Mouse (Mus musculus) neural tube, embryonic 12.5 days (tissue): ENCODE results near the gene Nmi. TPM values are rescaled to one million over a fixed set of nuclear protein-coding genes. Genes with fewer than 3 reads are reported as not detected.

ENCODE experiments used
- ATAC-seq: fragments of 200-750 bp; cut with Nextera tagmentation; 2 replicates; pipeline ENCODE4 v1.8.0; 2017; ENCODE audit warnings: low read depth, mild to moderate bottlenecking, moderate TSS enrichment, moderate library complexity; ENCODE audit not compliant: low FRiP score
- H3K27ac ChIP-seq: fragments of 300-500 bp; sonication (generic); 2 replicates; pipeline ENCODE4 v1.5.1; 2016
- H3K27me3 ChIP-seq: fragments of 300-500 bp; sonication (generic); replicated peaks from 2 replicates; pipeline ENCODE4 v1.6.1; 2016; ENCODE audit warnings: mild to moderate bottlenecking
- H3K36me3 ChIP-seq: fragments of 300-500 bp; sonication (generic); 2 replicates; pipeline ENCODE4 v1.6.1; 2016; ENCODE audit warnings: mild to moderate bottlenecking
- H3K4me1 ChIP-seq: fragments of 300-500 bp; sonication (generic); 2 replicates; pipeline ENCODE4 v1.6.1; 2016
- H3K4me2 ChIP-seq: fragments of 300-500 bp; sonication (generic); replicated peaks from 2 replicates; pipeline ENCODE4 v1.6.1; 2016; ENCODE audit warnings: mild to moderate bottlenecking
- H3K4me3 ChIP-seq: fragments of 300-500 bp; sonication (generic); 2 replicates; pipeline ENCODE4 v1.5.1; 2016
- H3K9ac ChIP-seq: fragments of 300-500 bp; sonication (generic); 2 replicates; pipeline ENCODE4 v1.6.1; 2016; ENCODE audit warnings: mild to moderate bottlenecking
- H3K9me3 ChIP-seq: fragments of 300-500 bp; sonication (generic); 2 replicates; pipeline ENCODE4 v1.6.1; 2016; ENCODE audit warnings: mild to moderate bottlenecking
- WGBS: fragments of 180-500 bp; shearing (Covaris S2); methylation state at CpG from one replicate; pipeline ENCODE4 v1.1.7; 2016; 5-methylcytosine and 5-hydroxymethylcytosine counted together
- polyA plus RNA-seq: library from polyadenylated mRNA; unstranded; fragments of >200 nt; fragmentation: Nextera tagmentation; extraction: Ambion mirVana; gene quantifications from 2 replicates; pipeline ENCODE4 v1.2.1, GENCODE M21; 2016

Nmi gene
- polyA plus RNA-seq, 1 experiment from 2014 or later, result 7.3 TPM

- H3K4me1 ChIP-seq, result peaks cover 12% of the 10 kb centered on the region
- no peak overlapping the region for H3K27ac ChIP-seq
- H3K4me2 ChIP-seq, result no peak overlapping the region
- H3K9me3 ChIP-seq, result no peaks in the 10 kb centered on the region
- 74% methylated on average over 6 of the region's 6 CpGs for WGBS
- no peaks in the 10 kb centered on the region for H3K36me3 ChIP-seq
- H3K4me3 ChIP-seq, result no peak overlapping the region
- no peaks in the 10 kb centered on the region for H3K27me3 ChIP-seq
- no peak overlapping the region for H3K9ac ChIP-seq
- ATAC-seq, result no peak
These were observed 36.3 kb downstream of the Nmi start for GRCm38 (mm10) chr2:51937004-51937403.

- Histone ChIP-seq H3K4me3 (no peak overlapping the region), H3K36me3 (no peaks in the 10 kb centered on the region), H3K4me1 (peaks cover 12% of the 10 kb centered on the region), H3K27ac (no peak overlapping the region), H3K9me3 (no peaks in the 10 kb centered on the region), H3K4me2 (no peak overlapping the region), H3K27me3 (no peaks in the 10 kb centered on the region), H3K9ac (no peak overlapping the region)
- ATAC-seq, result no peak
- WGBS, result 87% methylated on average over 3 of the region's 3 CpGs
These were observed 36.7 kb downstream of the Nmi start for GRCm38 (mm10) chr2:51936585-51936984.

- WGBS, result 93% methylated on average over 7 of the region's 7 CpGs
- no peak for ATAC-seq
- Histone ChIP-seq H3K27ac (no peak overlapping the region), H3K4me2 (no peak overlapping the region), H3K9me3 (no peaks in the 10 kb centered on the region), H3K36me3 (no peaks in the 10 kb centered on the region), H3K4me3 (no peak overlapping the region), H3K4me1 (peaks cover 12% of the 10 kb centered on the region), H3K27me3 (no peaks in the 10 kb centered on the region), H3K9ac (no peak overlapping the region)
These were observed 37.4 kb downstream of the Nmi start for GRCm38 (mm10) chr2:51935921-51936320.

- Histone ChIP-seq H3K4me3 (peak within 1 kb of the TSS; percentile 44), H3K27ac (no peak within 1 kb of the TSS), H3K27me3 (no peaks in the 10 kb centered on the region), H3K36me3 (no peaks in the 10 kb centered on the region), H3K9ac (peak within 1 kb of the TSS; percentile 56), H3K4me2 (peak within 1 kb of the TSS; percentile 83), H3K9me3 (no peaks in the 10 kb centered on the region), H3K4me1 (peaks cover 12% of the 10 kb centered on the region)
- WGBS, result 1% methylated on average over 48 of the region's 48 CpGs
- ATAC-seq, result peak; percentile 91
These were observed 38.5 kb downstream of the Nmi start, which contains the start of gene Rbm43 for GRCm38 (mm10) chr2:51934574-51935334. Gene Rbm43 (minus strand): TSS chr2:51935163.

GRCm38 (mm10) chr2:51933341-51934134 is 39.8 kb downstream of the Nmi start:
- Histone ChIP-seq H3K4me2 (no peak overlapping the region), H3K27me3 (no peaks in the 10 kb centered on the region), H3K27ac (no peak overlapping the region), H3K9ac (no peak overlapping the region), H3K9me3 (no peaks in the 10 kb centered on the region), H3K4me3 (no peak overlapping the region), H3K4me1 (peaks cover 12% of the 10 kb centered on the region), H3K36me3 (no peaks in the 10 kb centered on the region)
- 58% methylated on average over 12 of the region's 12 CpGs for WGBS
- no peak for ATAC-seq

- no peaks in the 10 kb centered on the region for H3K27me3 ChIP-seq
- peaks cover 12% of the 10 kb centered on the region for H3K4me1 ChIP-seq
- no peaks in the 10 kb centered on the region for H3K9me3 ChIP-seq
- H3K27ac ChIP-seq, result no peak overlapping the region
- H3K9ac ChIP-seq, result no peak overlapping the region
- no peaks in the 10 kb centered on the region for H3K36me3 ChIP-seq
- H3K4me3 ChIP-seq, result no peak overlapping the region
- no peak overlapping the region for H3K4me2 ChIP-seq
- WGBS, result 90% methylated on average over 7 of the region's 7 CpGs
- no peak for ATAC-seq
These were observed 42.1 kb downstream of the Nmi start for GRCm38 (mm10) chr2:51931241-51931640.

GRCm38 (mm10) chr2:51914944-51915680 is 58.2 kb downstream of the Nmi start:
- Histone ChIP-seq H3K4me3 (no peak overlapping the region), H3K27ac (no peak overlapping the region), H3K9me3 (no peaks in the 10 kb centered on the region), H3K36me3 (no peaks in the 10 kb centered on the region), H3K4me1 (no peaks in the 10 kb centered on the region; the same call in 1 of the 2 replicates), H3K4me2 (no peak overlapping the region), H3K27me3 (no peaks in the 10 kb centered on the region), H3K9ac (no peak overlapping the region)
- ATAC-seq, result peak; percentile 88
- WGBS, result 6% methylated on average over 5 of the region's 5 CpGs

GRCm38 (mm10) chr2:51914532-51914931 is 58.8 kb downstream of the Nmi start:
- Histone ChIP-seq H3K9ac (no peak overlapping the region), H3K4me1 (no peaks in the 10 kb centered on the region; the same call in 1 of the 2 replicates), H3K27me3 (no peaks in the 10 kb centered on the region), H3K9me3 (no peaks in the 10 kb centered on the region), H3K4me2 (no peak overlapping the region), H3K27ac (no peak overlapping the region), H3K36me3 (no peaks in the 10 kb centered on the region), H3K4me3 (no peak overlapping the region)
- WGBS, result 58% methylated on average over 7 of the region's 7 CpGs
- no peak for ATAC-seq

- no peak overlapping the region for H3K4me3 ChIP-seq
- H3K4me1 ChIP-seq, result no peaks in the 10 kb centered on the region; the same call in 1 of the 2 replicates
- no peaks in the 10 kb centered on the region for H3K36me3 ChIP-seq
- H3K4me2 ChIP-seq, result no peak overlapping the region
- no peak overlapping the region for H3K27ac ChIP-seq
- WGBS, result 48% methylated on average over 6 of the region's 6 CpGs
- H3K9me3 ChIP-seq, result no peaks in the 10 kb centered on the region
- no peak overlapping the region for H3K9ac ChIP-seq
- H3K27me3 ChIP-seq, result no peaks in the 10 kb centered on the region
- ATAC-seq, result no peak
These were observed 60.6 kb downstream of the Nmi start for GRCm38 (mm10) chr2:51912740-51913139.

GRCm38 (mm10) chr2:51911864-51912263 is 61.4 kb downstream of the Nmi start:
- Histone ChIP-seq H3K36me3 (no peaks in the 10 kb centered on the region), H3K27ac (no peak overlapping the region), H3K9ac (no peak overlapping the region), H3K4me3 (no peak overlapping the region), H3K27me3 (no peaks in the 10 kb centered on the region), H3K9me3 (no peaks in the 10 kb centered on the region), H3K4me2 (no peak overlapping the region), H3K4me1 (no peaks in the 10 kb centered on the region; the same call in 1 of the 2 replicates)
- 79% methylated on average over 2 of the region's 2 CpGs for WGBS
- ATAC-seq, result no peak

GRCm38 (mm10) chr2:51907538-51908110 is 65.7 kb downstream of the Nmi start:
- no peaks in the 10 kb centered on the region for H3K9me3 ChIP-seq
- ATAC-seq, result no peak
- no peak overlapping the region for H3K27ac ChIP-seq
- H3K27me3 ChIP-seq, result no peaks in the 10 kb centered on the region
- no peak overlapping the region for H3K4me3 ChIP-seq
- no peak overlapping the region for H3K9ac ChIP-seq
- no peaks in the 10 kb centered on the region for H3K4me1 ChIP-seq
- no peak overlapping the region for H3K4me2 ChIP-seq
- no peaks in the 10 kb centered on the region for H3K36me3 ChIP-seq
- 62% methylated on average over 4 of the region's 4 CpGs for whole genome bisulfite sequencing

- H3K9me3 ChIP-seq, result no peaks in the 10 kb centered on the region
- no peaks in the 10 kb centered on the region for H3K27me3 ChIP-seq
- H3K4me3 ChIP-seq, result no peak overlapping the region
- ATAC-seq, result no peak
- H3K4me1 ChIP-seq, result no peaks in the 10 kb centered on the region
- H3K36me3 ChIP-seq, result no peaks in the 10 kb centered on the region
- H3K4me2 ChIP-seq, result no peak overlapping the region
- no peak overlapping the region for H3K9ac ChIP-seq
- no peak overlapping the region for H3K27ac ChIP-seq
- WGBS, result 89% methylated on average over 8 of the region's 8 CpGs
These were observed 67.7 kb downstream of the Nmi start for GRCm38 (mm10) chr2:51905637-51906036.
